Mouse (Mus musculus): ENCODE measurements at regions not wholly inside any gene's neighbourhood (a gene's known extent, or its start where the extent isn't known, plus 50 kb on each side); places are given as distances from the start of the nearest gene placed in this dataset.

- peak; percentile 55 to 63 for DNase-seq (ENCODE audit: low spot score in 2 of 2)
Measured at GRCm38 (mm10) chr4:90437375-90438190, 219.0 kb downstream of the Zfp352 start.

GRCm38 (mm10) chr4:90438191-90438922, 219.7 kb downstream of the Zfp352 start:
- DNase-seq (ENCODE audit: low spot score in 2 of 2): no peak

- no peak for DNase-seq (ENCODE audit: low spot score in 2 of 2)
Measured at GRCm38 (mm10) chr4:90445268-90445667, 226.6 kb downstream of the Zfp352 start.

- no peak for DNase-seq (ENCODE audit: low spot score in 2 of 2)
Measured at GRCm38 (mm10) chr4:90452576-90452975, 234.0 kb downstream of the Zfp352 start.

- no peak for DNase-seq (ENCODE audit: low spot score in 2 of 2)
Measured at GRCm38 (mm10) chr4:90453029-90453428, 234.4 kb downstream of the Zfp352 start.

GRCm38 (mm10) chr4:90496891-90497610, 278.4 kb downstream of the Zfp352 start:
- no peak for DNase-seq (ENCODE audit: low spot score in 2 of 2)
